Mouse (Mus musculus) thymus, adult 2 months (tissue): ENCODE measurements around the gene Dusp10.

ENCODE experiments used
- CTCF ChIP-seq: fragments of 200-500 bp; IDR thresholded peaks from 2 replicates; pipeline ENCODE4 v1.5.1; 2012; ENCODE audit warnings: mild to moderate bottlenecking, control low read depth, low read length, moderate library complexity, borderline replicate concordance; ENCODE audit not compliant: control insufficient read depth, poor library complexity, insufficient read depth; ENCODE audit errors: extremely low read depth
- POLR2A ChIP-seq: fragments of 200-500 bp; IDR thresholded peaks from 2 replicates; pipeline ENCODE4 v1.6.1; 2012; ENCODE audit warnings: mild to moderate bottlenecking, low read length, control low read depth, moderate library complexity; ENCODE audit not compliant: control insufficient read depth, poor library complexity, insufficient read depth; ENCODE audit errors: extremely low read depth

- no peak for TF ChIP-seq CTCF
- no peak for TF ChIP-seq POLR2A
Observed at GRCm38 (mm10) chr1:184017606-184018005, 4.5 kb downstream of the Dusp10 start.
